ENCODE assay signal across 1 mouse cellular context in the genomic region with DNA sequence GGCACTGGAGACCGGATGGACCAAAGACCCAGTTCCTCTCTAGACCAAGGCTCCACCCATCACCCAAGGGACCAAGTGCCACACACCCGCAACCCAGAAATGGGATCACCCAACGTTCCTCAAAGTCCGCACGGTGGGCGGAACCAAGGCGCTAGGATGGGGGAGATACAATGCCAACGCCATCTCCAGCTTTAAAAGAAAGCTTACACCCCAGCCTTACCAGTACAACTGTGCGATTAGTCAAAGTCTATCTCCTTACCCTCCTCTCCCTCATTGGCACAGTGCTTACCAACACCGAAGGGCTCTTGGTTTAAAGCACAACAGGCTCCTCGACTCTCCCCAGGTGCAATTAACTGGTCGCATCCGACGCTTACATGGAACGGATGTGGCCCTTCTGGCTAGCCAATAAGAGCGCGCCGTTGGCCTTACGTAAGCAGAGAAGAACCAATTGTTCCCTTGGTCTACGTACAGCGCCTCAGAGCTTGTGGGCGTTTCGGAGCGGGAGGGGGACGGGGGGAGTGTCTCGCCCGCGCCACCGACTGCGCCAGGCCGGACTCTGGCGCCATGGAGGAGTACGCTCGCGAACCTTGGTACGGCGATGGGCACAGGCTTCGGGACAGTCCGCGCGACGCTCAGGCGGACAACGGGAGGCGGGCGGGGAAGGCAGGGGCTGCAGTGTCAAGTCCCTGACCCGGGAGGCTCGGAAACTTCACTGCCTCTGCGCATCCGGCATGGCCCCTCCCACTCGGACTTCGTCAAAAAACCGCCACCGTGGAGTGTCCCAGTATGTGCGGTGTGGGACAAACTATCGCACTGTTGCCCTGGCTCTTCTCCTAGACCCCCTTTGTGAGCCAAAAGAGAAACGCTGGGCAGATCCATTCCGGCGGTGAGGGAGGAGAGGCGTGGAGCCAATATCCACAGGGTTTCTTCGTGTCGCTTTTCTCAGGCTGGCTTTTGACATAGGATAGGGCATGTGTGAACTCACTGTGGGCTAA.
TF ChIP-seq lines count a peak whose summit lies in the region.

Gene Pqbp1, minus strand, starts transcription at position 390 of the 995 bp plus-strand sequence.
Gene Timm17b, plus strand, starts transcription at position 478 of the 995 bp plus-strand sequence.

TF ChIP-seq in CH12.LX, 34 proteins besides CTCF, POLR2A, EP300 and RAD21 (continued from another document):
- TF ChIP-seq ZNF384 (IDR thresholded peaks at IDR 0.05; ENCODE audit: low read depth, low read length) (no peak), JUND (conservative IDR thresholded peaks at IDR 0.05; ENCODE audit: low read depth, low read length) (no peak), MXI1 (IDR thresholded peaks at IDR 0.05; ENCODE audit: low read depth, low read length) (peak; percentile 68; the same call in 1 of the 2 replicates), RCOR1 (conservative IDR thresholded peaks at IDR 0.05; ENCODE audit: low read depth, low read length) (no peak), KAT2A (IDR thresholded peaks at IDR 0.05; ENCODE audit: insufficient replicate concordance, low read length) (peak; percentile 57; the same call in 1 of the 2 replicates), USF1 (IDR thresholded peaks at IDR 0.05; ENCODE audit: low read depth, low read length) (no peak), GABPA (IDR thresholded peaks at IDR 0.05; ENCODE audit: insufficient replicate concordance, low read depth, low read length) (no peak), MAZ (IDR thresholded peaks at IDR 0.05; ENCODE audit: low read depth, low read length) (peak; percentile 82; the same call in 1 of the 2 replicates), MAFK (IDR thresholded peaks at IDR 0.05; ENCODE audit: insufficient replicate concordance, low read length) (no peak), ETS1 (conservative IDR thresholded peaks at IDR 0.05; ENCODE audit: low read depth, low read length) (no peak), USF2 (conservative IDR thresholded peaks at IDR 0.05; ENCODE audit: low read depth, low read length) (no peak), IRF4 (IDR thresholded peaks at IDR 0.05; ENCODE audit: low read depth, low read length) (no peak), ZC3H11A (IDR thresholded peaks at IDR 0.05; ENCODE audit: low read depth, low read length) (no peak), UBTF (IDR thresholded peaks at IDR 0.05; ENCODE audit: low read depth, low read length) (no peak), PAX5 (IDR thresholded peaks at IDR 0.05; ENCODE audit: low read length) (no peak), ZKSCAN1 (IDR thresholded peaks at IDR 0.05; ENCODE audit: borderline replicate concordance, low read depth, low read length) (no peak), NRF1 (IDR thresholded peaks at IDR 0.05; ENCODE audit: low read depth, low read length) (peak; percentile 64), TCF12 (IDR thresholded peaks at IDR 0.05; ENCODE audit: low read depth, low read length) (peak; percentile 65; the same call in 1 of the 2 replicates), ELF1 (IDR thresholded peaks at IDR 0.05; ENCODE audit: low read depth, low read length) (no peak; the same call in none of the 2 replicates), SIN3A (IDR thresholded peaks at IDR 0.05; ENCODE audit: low read length) (peak; percentile 78; the same call in 1 of the 2 replicates), NELFE (IDR thresholded peaks at IDR 0.05; ENCODE audit: low read depth, low read length) (peak; percentile 72), E2F4 (IDR thresholded peaks at IDR 0.05; ENCODE audit: insufficient replicate concordance, low read depth, low read length) (no peak), MAX (IDR thresholded peaks at IDR 0.05; ENCODE audit: low read length) (no peak), POLR2AphosphoS2 (IDR thresholded peaks at IDR 0.05; ENCODE audit: low read depth, low read length) (no peak), CHD1 (IDR thresholded peaks at IDR 0.05; ENCODE audit: low read depth, low read length) (peak; percentile 98), CHD2 (IDR thresholded peaks at IDR 0.05; ENCODE audit: low read length) (peak; percentile 50; the same call in 1 of the 2 replicates), JUN (IDR thresholded peaks at IDR 0.05; ENCODE audit: insufficient read depth, low read depth, low read length) (no peak), MYC (IDR thresholded peaks at IDR 0.05; ENCODE audit: low read depth, low read length) (no peak), HCFC1 (IDR thresholded peaks at IDR 0.05; ENCODE audit: low read depth, low read length) (peak; percentile 63)
